Mouse (Mus musculus): Measurements from ENCODE around the gene Tab2. TPM values are rescaled to one million over a fixed set of nuclear protein-coding genes. Genes with fewer than 3 reads are reported as not detected.

Gene Tab2
- total and polyA plus RNA-seq, 3 experiments = 13.7 to 43.5 (median 30.4) TPM

DNA sequence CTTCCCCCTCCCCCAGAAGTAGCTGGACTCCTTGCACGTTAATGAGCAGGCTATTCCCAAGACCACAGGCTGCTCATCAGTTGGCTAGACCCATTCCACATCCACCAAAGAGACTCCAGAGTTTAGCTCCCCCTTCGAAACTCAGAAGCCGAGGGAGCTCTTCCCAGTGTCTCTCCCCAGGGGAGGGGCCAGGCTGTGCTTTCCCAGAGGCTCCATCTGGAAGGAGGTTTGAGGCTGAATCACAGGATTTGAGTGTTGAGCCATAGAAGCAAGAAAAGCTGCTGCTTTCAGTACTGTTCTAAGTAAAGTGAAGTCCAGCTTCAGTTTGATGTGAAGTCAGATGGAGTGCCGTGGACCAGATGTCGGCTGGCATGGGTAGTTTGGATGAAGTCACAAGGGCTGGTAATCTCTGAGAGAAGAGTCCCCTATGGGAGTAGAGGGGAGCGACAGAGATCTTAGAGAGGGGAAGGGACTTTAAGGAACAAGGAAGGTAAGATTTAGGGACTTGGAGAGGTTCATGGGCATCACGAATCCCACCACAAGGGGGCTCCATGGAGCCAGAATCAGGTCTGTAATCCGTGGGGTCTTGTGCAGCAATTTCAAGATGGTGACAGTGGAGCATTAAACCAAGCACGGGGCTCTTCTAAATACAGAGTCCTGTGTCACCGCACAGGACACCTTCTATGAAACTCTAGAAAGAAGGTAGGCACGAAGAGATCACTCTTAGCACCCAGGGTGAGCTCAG lies 85.3 kb downstream of the Tab2 start:
- peak; percentile 60 for DNase-seq (ENCODE audit: extremely low read depth)
- peaks cover 0 to 3% of the 10 kb centered on the region in 2 experiments; a peak in 1 of 4 replicates for H3K4me1 ChIP-seq (ENCODE audit: control insufficient read depth in 1 of 2, insufficient read depth in 2 of 2)
- no peak overlapping the region for H3K9ac ChIP-seq (ENCODE audit: insufficient read depth, low read depth)
- no peak overlapping the region for H3K4me2 ChIP-seq (ENCODE audit: insufficient read depth, low read depth, poor library complexity, severe bottlenecking)
- H3K4me3 ChIP-seq (replicated peaks in 1 of 3; ENCODE audit: low read depth in 2 of 3, low read length in 2 of 3, poor library complexity in 1 of 3) = no peak overlapping the region
- TF ChIP-seq TBP (conservative IDR thresholded peaks at IDR 0.05; ENCODE audit: low read depth, low read length) = no peak
- no peak for TF ChIP-seq HCFC1 (IDR thresholded peaks at IDR 0.05; ENCODE audit: low read depth, low read length)
- no peak for TF ChIP-seq KAT2A (IDR thresholded peaks at IDR 0.05; ENCODE audit: insufficient replicate concordance, low read length)
- peak; percentile 51 for TF ChIP-seq RAD21 (IDR thresholded peaks at IDR 0.05; ENCODE audit: low read depth, low read length)
- TF ChIP-seq ETS1 (conservative IDR thresholded peaks at IDR 0.05; ENCODE audit: low read depth, low read length) = no peak
- TF ChIP-seq SMC3 (IDR thresholded peaks at IDR 0.05; ENCODE audit: low read depth, low read length) = peak; percentile 69
- no peak for TF ChIP-seq E2F4 (IDR thresholded peaks at IDR 0.05; ENCODE audit: insufficient replicate concordance, low read depth, low read length)
- peak; percentile 67 to 70 for TF ChIP-seq CTCF (conservative IDR thresholded peaks at IDR 0.05 in 1 of 2, IDR thresholded peaks at IDR 0.05 in 1 of 2; ENCODE audit: low read depth in 2 of 2, low read length in 2 of 2)
- H3K27me3 ChIP-seq (replicated peaks) = no peaks in the 10 kb centered on the region
- dilution Hi-C loops (cut with MboI; ENCODE audit: extremely low pct_ligation_motif_present, extremely low pct_unique_long_range_greater_than_20kb, low sequenced_read_pairs) (no loop called here), in situ Hi-C loops (cut with MboI; ENCODE audit: low pct_ligation_motif_present, low pct_unique_long_range_greater_than_20kb, low sequenced_read_pairs) (no loop called here)
- H3K79me2 ChIP-seq (replicated peaks; ENCODE audit: control insufficient read depth, extremely low read depth, insufficient read depth, poor library complexity, severe bottlenecking) = no peaks in the 10 kb centered on the region
- H3K9me3 ChIP-seq (replicated peaks; ENCODE audit: low read length) = no peaks in the 10 kb centered on the region
- peaks cover 25 to 65% of the 10 kb centered on the region in 2 experiments for H3K36me3 ChIP-seq (replicated peaks in 1 of 2; ENCODE audit: control insufficient read depth in 1 of 2, insufficient read depth in 1 of 2, low read length in 1 of 2)
- no peak overlapping the region for H3K27ac ChIP-seq (ENCODE audit: insufficient read depth, low read depth)

DNA sequence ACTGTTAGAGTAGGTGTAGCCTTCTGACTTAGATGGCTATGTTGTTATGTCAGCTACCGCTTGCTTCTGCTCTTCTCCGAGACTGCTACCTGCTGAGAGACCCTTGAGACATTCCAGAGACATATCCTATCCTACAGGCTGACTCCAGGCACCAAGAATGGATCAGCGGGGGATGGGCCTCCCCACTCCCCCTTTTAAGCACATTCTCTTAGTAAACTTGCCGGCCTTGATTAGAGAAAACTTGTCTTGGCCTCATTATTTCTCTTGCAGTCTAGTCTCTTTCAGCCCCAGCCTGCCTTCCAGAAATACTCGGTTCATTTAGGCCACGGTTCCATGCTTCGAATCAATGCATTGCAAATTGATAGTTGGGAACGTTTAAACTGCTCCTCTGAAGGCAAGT lies 86.3 kb downstream of the Tab2 start:
- H3K79me2 ChIP-seq (replicated peaks; ENCODE audit: control insufficient read depth, extremely low read depth, insufficient read depth, poor library complexity, severe bottlenecking) = no peaks in the 10 kb centered on the region
- dilution Hi-C loops (cut with MboI; ENCODE audit: extremely low pct_ligation_motif_present, extremely low pct_unique_long_range_greater_than_20kb, low sequenced_read_pairs) = no loop called here
- no peak overlapping the region for H3K9ac ChIP-seq (ENCODE audit: insufficient read depth, low read depth)
- TF ChIP-seq POLR2A (IDR thresholded peaks at IDR 0.05; ENCODE audit: low read depth, low read length) = no peak
- no peak for TF ChIP-seq SIN3A (IDR thresholded peaks at IDR 0.05; ENCODE audit: low read length)
- TF ChIP-seq USF1 (IDR thresholded peaks at IDR 0.05; ENCODE audit: low read depth, low read length) = no peak
- TF ChIP-seq SMC3 (IDR thresholded peaks at IDR 0.05; ENCODE audit: low read depth, low read length) = no peak
- TF ChIP-seq USF2 (conservative IDR thresholded peaks at IDR 0.05; ENCODE audit: low read depth, low read length) = no peak
- TF ChIP-seq IRF4 (IDR thresholded peaks at IDR 0.05; ENCODE audit: low read depth, low read length) = no peak
- TF ChIP-seq JUN (IDR thresholded peaks at IDR 0.05; ENCODE audit: insufficient read depth, low read depth, low read length) = no peak
- TF ChIP-seq TCF12 (IDR thresholded peaks at IDR 0.05; ENCODE audit: low read depth, low read length) = no peak
- no peak for TF ChIP-seq BHLHE40 (IDR thresholded peaks at IDR 0.05; ENCODE audit: low read depth, low read length)
- no peak for TF ChIP-seq CHD1 (IDR thresholded peaks at IDR 0.05; ENCODE audit: low read depth, low read length)
- TF ChIP-seq CHD2 (IDR thresholded peaks at IDR 0.05; ENCODE audit: low read length) = no peak
- no peak for TF ChIP-seq POLR2AphosphoS2 (IDR thresholded peaks at IDR 0.05; ENCODE audit: low read depth, low read length)
- no peak for TF ChIP-seq MYC (IDR thresholded peaks at IDR 0.05; ENCODE audit: low read depth, low read length)
- TF ChIP-seq GABPA (IDR thresholded peaks at IDR 0.05; ENCODE audit: insufficient replicate concordance, low read depth, low read length) = no peak
- H3K9me3 ChIP-seq (replicated peaks; ENCODE audit: low read length) = peaks cover 2% of the 10 kb centered on the region
- no peak overlapping the region for H3K4me3 ChIP-seq (replicated peaks in 1 of 3; ENCODE audit: low read depth in 2 of 3, low read length in 2 of 3, poor library complexity in 1 of 3)
- H3K27me3 ChIP-seq (replicated peaks) = no peaks in the 10 kb centered on the region
- H3K4me1 ChIP-seq (ENCODE audit: control insufficient read depth in 1 of 2, insufficient read depth in 2 of 2) = peaks cover 0 to 9% of the 10 kb centered on the region in 2 experiments; a peak in 1 of 4 replicates
- DNase-seq (ENCODE audit: extremely low read depth) = no peak
- no peak overlapping the region for H3K27ac ChIP-seq (ENCODE audit: insufficient read depth, low read depth)
- in situ Hi-C loops (cut with MboI; ENCODE audit: low pct_ligation_motif_present, low pct_unique_long_range_greater_than_20kb, low sequenced_read_pairs) = no loop called here
- H3K4me2 ChIP-seq (ENCODE audit: insufficient read depth, low read depth, poor library complexity, severe bottlenecking) = no peak overlapping the region
- peaks cover 33 to 75% of the 10 kb centered on the region in 2 experiments for H3K36me3 ChIP-seq (replicated peaks in 1 of 2; ENCODE audit: control insufficient read depth in 1 of 2, insufficient read depth in 1 of 2, low read length in 1 of 2)
